ENCODE assay signal across 9 mouse cellular contexts in the genomic region with DNA sequence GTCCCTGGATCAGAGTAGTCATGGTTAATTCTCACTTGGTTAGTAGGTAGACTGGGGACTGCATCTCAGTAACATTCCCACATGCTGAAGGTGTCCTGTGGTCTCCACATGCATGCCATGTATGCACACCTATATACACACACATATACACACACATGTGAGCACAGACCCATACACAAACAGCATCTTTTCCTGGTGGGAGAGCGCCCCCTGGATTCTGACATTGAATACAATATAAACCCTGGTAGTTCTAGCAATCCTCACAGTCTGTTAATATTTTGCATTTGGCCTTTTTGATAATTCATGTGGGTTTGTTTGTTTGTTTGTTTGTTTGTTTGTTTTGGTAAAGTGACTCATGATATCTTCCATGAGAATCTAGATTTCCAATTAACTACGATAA.
DNase-seq lines count a peak whose midpoint lies in the region; ATAC-seq and TF ChIP-seq lines count a peak whose summit lies in the region.
"Had no signal": no experiment of that assay in that cellular context is flagged by ENCODE, and none has a peak within 500 bp of the region (broad histone marks: within the 10 kb centered on the region; RNA-seq: fewer than 3 reads in every experiment).

No protein-coding gene starts in this region.

- H3K4me1 ChIP-seq in forebrain, embryonic 14.5 days (ENCODE audit: control insufficient read depth, insufficient read depth, low read length), result peaks cover 31% of the 10 kb centered on the region
- peaks cover 28% of the 10 kb centered on the region for H3K4me1 ChIP-seq in forebrain, embryonic 15.5 days
- H3K4me1 ChIP-seq in midbrain, postnatal 0 days (ENCODE audit: insufficient read depth, low read length), result peaks cover 4% of the 10 kb centered on the region
- peaks cover 32% of the 10 kb centered on the region for H3K4me1 ChIP-seq in midbrain, embryonic 10.5 days
- peaks cover 12% of the 10 kb centered on the region; the same call in 1 of the 2 replicates for H3K4me1 ChIP-seq in embryonic facial prominence, embryonic 10.5 days
- H3K4me1 ChIP-seq: embryonic facial prominence, embryonic 12.5 days had no signal

- H3K27me3 ChIP-seq in forebrain, embryonic 14.5 days (replicated peaks; ENCODE audit: control insufficient read depth, insufficient read depth, low read length), result no peaks in the 10 kb centered on the region
- no peaks in the 10 kb centered on the region for H3K27me3 ChIP-seq in forebrain, embryonic 15.5 days
- no peaks in the 10 kb centered on the region for H3K27me3 ChIP-seq in midbrain, postnatal 0 days (ENCODE audit: insufficient read depth, low read length)
- H3K27me3 ChIP-seq in midbrain, embryonic 10.5 days (ENCODE audit: low read depth, poor library complexity, severe bottlenecking), result peaks cover 37% of the 10 kb centered on the region
- H3K27me3 ChIP-seq in embryonic facial prominence, embryonic 10.5 days (replicated peaks; ENCODE audit: low read depth, poor library complexity, severe bottlenecking), result no peaks in the 10 kb centered on the region
- H3K27me3 ChIP-seq: embryonic facial prominence, embryonic 12.5 days had no signal

- H3K4me2 ChIP-seq in forebrain, embryonic 14.5 days (ENCODE audit: low read length), result no peak overlapping the region
- no peak overlapping the region for H3K4me2 ChIP-seq in forebrain, embryonic 15.5 days (replicated peaks)
- no peak overlapping the region for H3K4me2 ChIP-seq in midbrain, postnatal 0 days (ENCODE audit: low read depth, low read length, poor library complexity, severe bottlenecking)
- H3K4me2 ChIP-seq: embryonic facial prominence, embryonic 12.5 days had no signal

- no peaks in the 10 kb centered on the region for H3K9me3 ChIP-seq in forebrain, embryonic 14.5 days (replicated peaks; ENCODE audit: control insufficient read depth, low read length)
- H3K9me3 ChIP-seq in forebrain, embryonic 15.5 days, result no peaks in the 10 kb centered on the region
- no peaks in the 10 kb centered on the region for H3K9me3 ChIP-seq in midbrain, postnatal 0 days (ENCODE audit: low read length)
- H3K9me3 ChIP-seq in midbrain, embryonic 10.5 days (replicated peaks), result no peaks in the 10 kb centered on the region
- no peaks in the 10 kb centered on the region for H3K9me3 ChIP-seq in embryonic facial prominence, embryonic 10.5 days
- H3K9me3 ChIP-seq: embryonic facial prominence, embryonic 12.5 days had no signal

- H3K4me3 ChIP-seq in forebrain, embryonic 14.5 days (ENCODE audit: low read depth, low read length), result no peak overlapping the region
- H3K4me3 ChIP-seq in forebrain, embryonic 15.5 days, result no peak overlapping the region
- H3K4me3 ChIP-seq in midbrain, postnatal 0 days (ENCODE audit: low read depth, low read length), result no peak overlapping the region
- no peak overlapping the region for H3K4me3 ChIP-seq in midbrain, embryonic 10.5 days
- no peak overlapping the region for H3K4me3 ChIP-seq in embryonic facial prominence, embryonic 10.5 days
- H3K4me3 ChIP-seq: embryonic facial prominence, embryonic 12.5 days had no signal

- intact Hi-C loops in left cerebral cortex, postnatal 10 days (cut with DNase I), result loop anchor here (10.0 kb wide), 1 partner anchor 238 kb away; the partner anchor contains the start of gene Xylt1

- peak; percentile 59 for TF ChIP-seq CTCF in midbrain, postnatal 0 days (IDR thresholded peaks at IDR 0.05)

- no peak for ATAC-seq in forebrain, embryonic 14.5 days
- no peak for ATAC-seq in forebrain, embryonic 15.5 days (replicated peaks)
- no peak for ATAC-seq in midbrain, postnatal 0 days (ENCODE audit: low FRiP score)
- ATAC-seq in megakaryocyte progenitor cell, adult 5-6 weeks (replicated peaks; ENCODE audit: poor library complexity), result peak; percentile 66

- DNase-seq in forebrain, embryonic 14.5 days (ENCODE audit: low spot score), result peak; percentile 34
- DNase-seq in midbrain, postnatal 0 days (ENCODE audit: low spot score), result no peak
- no peak for DNase-seq in midbrain, embryonic 10.5 days (ENCODE audit: low spot score)
- DNase-seq in embryonic facial prominence, embryonic 10.5 days (ENCODE audit: low spot score), result peak; percentile 19
- DNase-seq in frontal cortex, postnatal 14 days (ENCODE audit: low spot score in 2 of 2), result no peak
- no peak for DNase-seq in left cerebral cortex, postnatal 10 days (ENCODE audit: extremely low spot score in 1 of 2, low spot score in 2 of 2)

- H3K9ac ChIP-seq in forebrain, embryonic 14.5 days (ENCODE audit: low read length), result no peak overlapping the region
- no peak overlapping the region for H3K9ac ChIP-seq in forebrain, embryonic 15.5 days (replicated peaks)
- no peak overlapping the region for H3K9ac ChIP-seq in midbrain, postnatal 0 days (replicated peaks; ENCODE audit: low read length, poor library complexity, severe bottlenecking)
- H3K9ac ChIP-seq: embryonic facial prominence, embryonic 12.5 days had no signal

- H3K36me3 ChIP-seq in forebrain, embryonic 14.5 days (ENCODE audit: control insufficient read depth, insufficient read depth, low read length), result no peaks in the 10 kb centered on the region
- H3K36me3 ChIP-seq in forebrain, embryonic 15.5 days, result no peaks in the 10 kb centered on the region
- no peaks in the 10 kb centered on the region for H3K36me3 ChIP-seq in midbrain, postnatal 0 days (ENCODE audit: insufficient read depth, low read length)
- no peaks in the 10 kb centered on the region for H3K36me3 ChIP-seq in midbrain, embryonic 10.5 days
- H3K36me3 ChIP-seq in embryonic facial prominence, embryonic 10.5 days (replicated peaks), result no peaks in the 10 kb centered on the region
- H3K36me3 ChIP-seq: embryonic facial prominence, embryonic 12.5 days had no signal

- H3K27ac ChIP-seq in forebrain, embryonic 14.5 days (ENCODE audit: low read depth, low read length), result no peak overlapping the region
- H3K27ac ChIP-seq in forebrain, embryonic 15.5 days (replicated peaks), result no peak overlapping the region
- H3K27ac ChIP-seq in midbrain, postnatal 0 days (ENCODE audit: low read depth, low read length), result no peak overlapping the region
- no peak overlapping the region for H3K27ac ChIP-seq in midbrain, embryonic 10.5 days (replicated peaks)
- H3K27ac ChIP-seq in embryonic facial prominence, embryonic 10.5 days (replicated peaks), result no peak overlapping the region
- H3K27ac ChIP-seq: embryonic facial prominence, embryonic 12.5 days had no signal

- 80% methylated on average over 2 of the region's 2 CpGs for WGBS in forebrain, embryonic 14.5 days
- WGBS in forebrain, embryonic 15.5 days, result 92% methylated on average over 2 of the region's 2 CpGs
- 84% methylated on average over 2 of the region's 2 CpGs for WGBS in midbrain, postnatal 0 days
- 73% methylated on average over 2 of the region's 2 CpGs for WGBS in midbrain, embryonic 10.5 days
- WGBS in embryonic facial prominence, embryonic 10.5 days, result 74% methylated on average over 2 of the region's 2 CpGs

Comparison
In these comparisons a context has a peak if more than half of its experiments do, and no peak if none do; other contexts are left out.
1. DNase-seq: peak in forebrain, embryonic 14.5 days (single experiment) and embryonic facial prominence, embryonic 10.5 days (single experiment); none in midbrain, postnatal 0 days (single experiment), midbrain, embryonic 10.5 days (single experiment), frontal cortex, postnatal 14 days (0 of 2) and left cerebral cortex, postnatal 10 days (0 of 2).